Mouse (Mus musculus) kidney, embryonic 14.5 days (tissue): ENCODE measurements around the gene Stom. TPM values are rescaled to one million over a fixed set of nuclear protein-coding genes. Genes with fewer than 3 reads are reported as not detected.

ENCODE experiments used
- ATAC-seq: fragments of 200-750 bp; cut with Nextera tagmentation; 2 replicates; pipeline ENCODE4 v1.8.0; 2017; ENCODE audit warnings: moderate number of reproducible peaks, mild to moderate bottlenecking, moderate TSS enrichment, moderate library complexity; ENCODE audit not compliant: low FRiP score, low TSS enrichment
- H3K27ac ChIP-seq: fragments of 300-500 bp; sonication (generic); 2 replicates; pipeline ENCODE4 v1.5.1; 2014; ENCODE audit warnings: low read depth, mild to moderate bottlenecking, low read length, moderate library complexity, mixed read lengths
- H3K27me3 ChIP-seq: fragments of 300-500 bp; sonication (generic); 2 replicates; pipeline ENCODE4 v1.6.1; 2014; ENCODE audit warnings: mild to moderate bottlenecking, low read length; ENCODE audit not compliant: control insufficient read depth, insufficient read depth
- H3K36me3 ChIP-seq: fragments of 300-500 bp; sonication (generic); 2 replicates; pipeline ENCODE4 v1.6.1; 2014; ENCODE audit warnings: low read length, mixed read lengths; ENCODE audit not compliant: control insufficient read depth, insufficient read depth
- H3K4me1 ChIP-seq: fragments of 300-500 bp; sonication (generic); 2 replicates; pipeline ENCODE4 v1.6.1; 2014; ENCODE audit warnings: low read length, mixed read lengths; ENCODE audit not compliant: control insufficient read depth, insufficient read depth
- H3K4me2 ChIP-seq: fragments of 300-500 bp; sonication (generic); replicated peaks from 2 replicates; pipeline ENCODE4 v1.6.1; 2014; ENCODE audit warnings: low read depth, mild to moderate bottlenecking, low read length
- H3K4me3 ChIP-seq: fragments of 300-500 bp; sonication (generic); 2 replicates; pipeline ENCODE4 v1.5.1; 2014; ENCODE audit warnings: mild to moderate bottlenecking, low read length
- H3K9ac ChIP-seq: fragments of 300-500 bp; sonication (generic); 2 replicates; pipeline ENCODE4 v1.6.1; 2014; ENCODE audit warnings: low read depth, mild to moderate bottlenecking, low read length, moderate library complexity
- H3K9me3 ChIP-seq: fragments of 300-500 bp; sonication (generic); 2 replicates; pipeline ENCODE4 v1.6.1; 2016; ENCODE audit warnings: low read length; ENCODE audit not compliant: control insufficient read depth
- WGBS: fragments of 180-500 bp; shearing (Covaris S2); extraction: QIAGEN DNeasy Blood & Tissue Kit; methylation state at CpG from one replicate; pipeline ENCODE4 v1.1.7; 2014; 5-methylcytosine and 5-hydroxymethylcytosine counted together
- polyA plus RNA-seq: library from polyadenylated mRNA; unstranded; fragments of >200 nt; fragmentation: Nextera tagmentation; extraction: Ambion mirVana; gene quantifications from 2 replicates; pipeline ENCODE4 v1.2.1, GENCODE M21; 2014

Gene Stom
- polyA plus RNA-seq, 1 experiment from 2014 or later: 18.8 TPM

GRCm38 (mm10) chr2:35271817-35272216, 65.0 kb downstream of the Stom start:
- H3K4me2 ChIP-seq: no peak overlapping the region
- WGBS: 59% methylated on average over 2 of the region's 2 CpGs
- H3K27me3 ChIP-seq: no peaks in the 10 kb centered on the region
- no peak overlapping the region for H3K9ac ChIP-seq
- no peak overlapping the region for H3K4me3 ChIP-seq
- peaks cover 15% of the 10 kb centered on the region for H3K4me1 ChIP-seq
- no peaks in the 10 kb centered on the region for H3K9me3 ChIP-seq
- H3K36me3 ChIP-seq: no peaks in the 10 kb centered on the region
- no peak for ATAC-seq
- 0 out of 2 replicates have a peak overlapping the region, but pooled peaks have one; percentile 24 for H3K27ac ChIP-seq

- Histone ChIP-seq H3K4me3 (no peak overlapping the region), H3K27ac (no peak overlapping the region), H3K4me2 (0 out of 2 replicates have a peak overlapping the region, but pooled peaks have one; percentile 10), H3K9ac (no peak overlapping the region), H3K27me3 (no peaks in the 10 kb centered on the region), H3K4me1 (peaks cover 18% of the 10 kb centered on the region), H3K9me3 (no peaks in the 10 kb centered on the region), H3K36me3 (no peaks in the 10 kb centered on the region)
- peak; percentile 41; the same call in 1 of the 2 replicates for ATAC-seq
- WGBS: 8% methylated on average over 10 of the region's 10 CpGs
Measured at GRCm38 (mm10) chr2:35270531-35270984, 66.2 kb downstream of the Stom start.

- Histone ChIP-seq H3K4me1 (peaks cover 18% of the 10 kb centered on the region), H3K27me3 (no peaks in the 10 kb centered on the region), H3K27ac (no peak overlapping the region), H3K9me3 (no peaks in the 10 kb centered on the region), H3K4me2 (no peak overlapping the region), H3K4me3 (no peak overlapping the region), H3K9ac (no peak overlapping the region), H3K36me3 (no peaks in the 10 kb centered on the region)
- 68% methylated on average over 4 of the region's 4 CpGs for WGBS
- ATAC-seq: no peak
Measured at GRCm38 (mm10) chr2:35269716-35270260, 67.0 kb downstream of the Stom start.

- no peak overlapping the region for H3K27ac ChIP-seq
- H3K27me3 ChIP-seq: no peaks in the 10 kb centered on the region
- H3K36me3 ChIP-seq: no peaks in the 10 kb centered on the region
- no peaks in the 10 kb centered on the region for H3K9me3 ChIP-seq
- WGBS: 76% methylated on average over 6 of the region's 6 CpGs
- H3K4me1 ChIP-seq: peaks cover 18% of the 10 kb centered on the region
- H3K9ac ChIP-seq: no peak overlapping the region
- ATAC-seq: no peak
- no peak overlapping the region for H3K4me2 ChIP-seq
- H3K4me3 ChIP-seq: no peak overlapping the region
Measured at GRCm38 (mm10) chr2:35269136-35269535, 67.6 kb downstream of the Stom start.

GRCm38 (mm10) chr2:35267876-35268566, 68.8 kb downstream of the Stom start:
- H3K9me3 ChIP-seq: no peaks in the 10 kb centered on the region
- H3K27me3 ChIP-seq: no peaks in the 10 kb centered on the region
- H3K27ac ChIP-seq: peak overlapping the region; percentile 48; the same call in 1 of the 2 replicates
- peaks cover 18% of the 10 kb centered on the region for H3K4me1 ChIP-seq
- no peak for ATAC-seq
- no peak overlapping the region for H3K4me2 ChIP-seq
- no peak overlapping the region for H3K4me3 ChIP-seq
- 74% methylated on average over 10 of the region's 10 CpGs for WGBS
- H3K36me3 ChIP-seq: no peaks in the 10 kb centered on the region
- H3K9ac ChIP-seq: no peak overlapping the region

GRCm38 (mm10) chr2:35267156-35267875, 69.5 kb downstream of the Stom start:
- no peaks in the 10 kb centered on the region for H3K27me3 ChIP-seq
- peaks cover 18% of the 10 kb centered on the region for H3K4me1 ChIP-seq
- H3K9ac ChIP-seq: no peak overlapping the region
- no peaks in the 10 kb centered on the region for H3K36me3 ChIP-seq
- peak; percentile 13; the same call in 1 of the 2 replicates for ATAC-seq
- peak overlapping the region; percentile 48; the same call in 1 of the 2 replicates for H3K27ac ChIP-seq
- H3K4me3 ChIP-seq: no peak overlapping the region
- no peaks in the 10 kb centered on the region for H3K9me3 ChIP-seq
- no peak overlapping the region for H3K4me2 ChIP-seq
- 67% methylated on average over 13 of the region's 13 CpGs for WGBS

- 77% methylated on average over 9 of the region's 9 CpGs for WGBS
- H3K4me3 ChIP-seq: no peak overlapping the region
- no peak for ATAC-seq
- no peak overlapping the region for H3K9ac ChIP-seq
- no peak overlapping the region for H3K4me2 ChIP-seq
- no peaks in the 10 kb centered on the region for H3K9me3 ChIP-seq
- H3K27me3 ChIP-seq: no peaks in the 10 kb centered on the region
- no peak overlapping the region for H3K27ac ChIP-seq
- no peaks in the 10 kb centered on the region for H3K36me3 ChIP-seq
- H3K4me1 ChIP-seq: peaks cover 14% of the 10 kb centered on the region; the same call in 1 of the 2 replicates
Measured at GRCm38 (mm10) chr2:35266251-35266905, 70.4 kb downstream of the Stom start.

GRCm38 (mm10) chr2:35265775-35266174, 71.0 kb downstream of the Stom start:
- Histone ChIP-seq H3K9me3 (no peaks in the 10 kb centered on the region), H3K27me3 (no peaks in the 10 kb centered on the region), H3K9ac (no peak overlapping the region), H3K4me2 (no peak overlapping the region), H3K36me3 (no peaks in the 10 kb centered on the region), H3K4me3 (no peak overlapping the region), H3K4me1 (peaks cover 14% of the 10 kb centered on the region; the same call in 1 of the 2 replicates), H3K27ac (no peak overlapping the region)
- no peak for ATAC-seq
- WGBS: 84% methylated on average over 8 of the region's 8 CpGs
